Mouse (Mus musculus): Measurements from ENCODE around the gene Ttc9b. TPM values are rescaled to one million over a fixed set of nuclear protein-coding genes. Genes with fewer than 3 reads are reported as not detected.
"Not testable (repeated sequence)": the region's sequence is repeated elsewhere in the genome, so short reads cannot be mapped to it uniquely, and the experiment has no call there.

The Ttc9b gene
- polyA plus RNA-seq, 1 experiment from 2014 or later, result 66.2 TPM

DNA sequence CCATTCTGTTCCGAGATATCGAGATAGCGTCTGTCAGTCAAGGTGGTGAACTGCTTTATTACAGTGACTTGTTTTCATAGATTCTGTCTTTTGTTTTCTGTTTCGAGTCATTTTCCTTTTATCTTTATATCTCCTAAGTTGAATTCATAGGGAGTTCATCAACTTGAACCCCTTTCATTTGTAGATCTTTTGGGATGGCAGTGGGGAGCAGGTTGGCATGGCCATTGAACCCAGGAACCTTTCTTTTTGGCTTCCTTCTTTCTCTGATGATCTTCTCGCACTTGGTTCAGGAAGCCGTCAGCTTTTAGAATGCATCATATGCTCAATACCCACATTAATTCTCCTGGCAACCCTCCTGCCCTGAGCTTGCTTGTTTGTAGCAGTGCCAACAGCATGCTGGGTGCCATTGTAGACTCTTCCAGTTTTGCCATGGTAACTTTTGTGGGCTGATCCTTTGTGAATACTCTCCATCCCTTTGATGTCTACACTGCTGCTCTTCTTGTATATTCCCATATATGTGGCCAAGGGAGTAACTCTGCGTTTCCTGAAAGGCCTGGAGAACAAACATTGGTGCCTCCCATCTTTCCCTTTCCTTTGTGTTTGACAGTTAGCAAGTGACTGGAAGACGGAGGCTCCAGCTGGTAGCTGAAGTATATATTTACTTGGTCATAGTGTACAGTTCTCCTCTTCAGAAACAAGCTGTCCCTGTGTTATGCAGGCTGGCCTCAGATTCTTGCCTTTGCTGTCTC is 39.8 kb upstream of the Ttc9b start:
- ATAC-seq (replicated peaks), result peak; percentile 75
- peak overlapping the region; percentile 86 for H3K27ac ChIP-seq (replicated peaks)
- peaks cover 39% of the 10 kb centered on the region for H3K36me3 ChIP-seq
- no peaks in the 10 kb centered on the region for H3K9me3 ChIP-seq
- no peak overlapping the region for H3K4me3 ChIP-seq
- H3K4me2 ChIP-seq (replicated peaks), result peak overlapping the region; percentile 8; the same call in 1 of the 2 replicates
- 21% methylated on average over 8 of the region's 8 CpGs for WGBS
- peaks cover 29% of the 10 kb centered on the region for H3K4me1 ChIP-seq
- H3K9ac ChIP-seq (replicated peaks), result no peak overlapping the region
- no peaks in the 10 kb centered on the region for H3K27me3 ChIP-seq

DNA sequence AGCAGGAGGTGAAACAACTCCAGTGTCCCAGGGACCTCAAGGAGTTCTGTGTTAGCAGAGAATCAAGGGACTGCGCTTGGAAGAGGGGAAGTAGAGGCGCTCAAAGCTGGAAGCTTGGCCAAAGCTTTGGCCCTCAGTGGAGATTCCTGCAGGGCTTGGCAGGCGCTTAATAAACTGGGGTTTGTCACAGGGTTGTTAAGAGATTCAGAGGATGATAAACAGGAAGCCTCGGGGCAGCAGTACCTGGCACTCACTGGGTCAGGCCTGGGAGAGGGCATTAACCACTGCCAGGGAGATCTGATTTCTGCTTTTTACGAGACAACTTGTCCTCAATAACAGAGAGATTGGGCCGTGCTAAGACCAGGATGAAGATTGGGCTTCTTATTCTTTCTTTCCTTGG is 32.7 kb upstream of the Ttc9b start:
- no peak for ATAC-seq (replicated peaks)
- Histone ChIP-seq H3K27ac (replicated peaks) (no peak overlapping the region), H3K4me3 (no peak overlapping the region), H3K36me3 (peaks cover 68% of the 10 kb centered on the region), H3K4me1 (no peaks in the 10 kb centered on the region), H3K27me3 (no peaks in the 10 kb centered on the region), H3K9ac (replicated peaks) (no peak overlapping the region), H3K9me3 (no peaks in the 10 kb centered on the region), H3K4me2 (replicated peaks) (no peak overlapping the region)
- WGBS, result 76% methylated on average over 6 of the region's 6 CpGs

DNA sequence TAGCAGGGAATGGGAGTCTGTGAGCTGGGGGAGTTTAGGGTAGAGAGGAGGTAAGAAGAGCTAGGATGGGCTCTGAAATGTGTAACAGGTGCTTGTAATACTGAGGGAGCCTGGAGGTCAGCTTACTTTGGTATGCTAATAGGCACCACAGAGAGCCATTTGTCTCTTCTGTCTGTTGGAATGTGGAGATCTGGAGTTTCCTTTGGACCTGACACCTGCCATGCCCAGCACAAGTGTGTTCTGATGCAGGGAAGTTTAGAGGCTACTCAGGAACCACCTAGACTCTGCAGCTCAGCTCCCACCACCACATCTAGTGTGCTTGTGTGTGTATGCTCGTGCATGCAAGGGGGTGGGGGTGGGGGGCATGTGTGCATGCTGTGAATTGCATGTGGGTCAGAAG is 31.5 kb upstream of the Ttc9b start:
- no peak for ATAC-seq (replicated peaks)
- Histone ChIP-seq H3K4me2 (replicated peaks) (no peak overlapping the region), H3K36me3 (peaks cover 67% of the 10 kb centered on the region), H3K27me3 (no peaks in the 10 kb centered on the region), H3K4me1 (no peaks in the 10 kb centered on the region), H3K27ac (replicated peaks) (no peak overlapping the region), H3K9me3 (no peaks in the 10 kb centered on the region), H3K9ac (replicated peaks) (no peak overlapping the region), H3K4me3 (no peak overlapping the region)
- WGBS, result 81% methylated on average over 1 of the region's 1 CpGs

DNA sequence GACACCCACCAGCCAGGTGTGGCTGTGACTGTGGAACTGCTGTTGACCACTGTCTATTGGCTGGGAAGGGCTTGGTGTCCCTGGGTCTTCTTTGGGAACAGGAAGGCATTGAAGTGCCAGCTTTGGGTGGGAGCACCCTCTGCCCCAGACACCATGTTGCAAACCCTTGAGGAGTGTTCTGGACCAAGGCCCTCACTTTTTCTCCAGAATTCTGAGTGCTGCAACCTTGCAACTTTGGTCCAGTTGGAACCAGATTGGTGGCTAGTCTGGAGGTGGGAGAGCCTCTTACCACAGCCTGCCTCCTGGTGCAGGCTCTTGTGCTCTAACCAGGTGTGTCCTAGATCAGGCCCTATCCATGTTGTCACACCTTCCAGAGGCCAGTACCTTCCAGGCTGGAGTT is 28.7 kb upstream of the Ttc9b start:
- H3K4me2 ChIP-seq (replicated peaks), result no peak overlapping the region
- no peak overlapping the region for H3K9ac ChIP-seq (replicated peaks)
- no peak overlapping the region for H3K4me3 ChIP-seq
- no peak overlapping the region for H3K27ac ChIP-seq (replicated peaks)
- no peaks in the 10 kb centered on the region for H3K27me3 ChIP-seq
- H3K9me3 ChIP-seq, result no peaks in the 10 kb centered on the region
- H3K36me3 ChIP-seq, result peaks cover 68% of the 10 kb centered on the region
- no peak for ATAC-seq (replicated peaks)
- H3K4me1 ChIP-seq, result no peaks in the 10 kb centered on the region

DNA sequence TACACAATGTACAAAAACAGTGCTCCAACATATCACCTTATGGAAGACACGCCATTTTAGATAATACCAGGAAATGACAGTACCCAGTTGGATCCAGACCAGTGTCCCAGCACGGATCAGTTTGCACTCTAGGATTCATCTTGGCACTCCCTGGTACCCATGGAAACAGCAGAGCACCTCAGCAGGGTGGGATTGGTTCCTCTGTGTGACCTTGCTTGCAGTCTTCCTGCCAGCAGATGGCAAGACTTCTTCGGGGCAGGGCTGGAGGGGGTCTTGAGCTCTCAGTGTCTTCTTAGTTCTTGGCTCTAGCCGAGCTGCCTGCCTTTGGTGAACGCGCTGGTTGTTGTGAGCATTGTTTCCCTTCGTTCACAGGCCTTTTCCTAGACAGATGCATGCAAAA is 26.0 kb upstream of the Ttc9b start:
- Histone ChIP-seq H3K9ac (replicated peaks) (no peak overlapping the region), H3K9me3 (no peaks in the 10 kb centered on the region), H3K27ac (replicated peaks) (no peak overlapping the region), H3K36me3 (peaks cover 68% of the 10 kb centered on the region), H3K27me3 (no peaks in the 10 kb centered on the region), H3K4me2 (replicated peaks) (no peak overlapping the region), H3K4me3 (no peak overlapping the region), H3K4me1 (0 out of 2 replicates have a peak, but pooled peaks cover 7% of the 10 kb centered on the region)
- ATAC-seq (replicated peaks), result no peak
- 81% methylated on average over 7 of the region's 7 CpGs for WGBS

DNA sequence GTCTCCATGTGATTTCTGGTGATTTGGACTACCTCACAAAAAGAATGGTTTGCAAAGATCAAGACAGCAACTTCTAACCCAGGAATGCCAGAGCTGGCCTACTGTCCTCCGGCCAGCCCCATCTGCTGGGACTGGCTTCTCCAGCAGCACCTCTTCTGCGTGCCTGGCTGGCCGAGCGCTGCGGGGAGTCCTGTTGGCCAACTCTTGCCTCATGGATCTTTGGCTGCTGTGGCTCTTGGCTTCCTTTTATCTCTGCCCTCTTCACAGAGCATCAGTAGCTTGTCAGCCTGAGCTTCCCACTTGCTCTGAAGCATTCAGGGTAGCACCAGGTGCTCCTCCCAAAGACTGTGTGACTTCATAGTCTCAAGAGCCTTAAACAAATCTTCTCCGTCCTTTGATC is 25.5 kb upstream of the Ttc9b start:
- H3K27ac ChIP-seq (replicated peaks), result no peak overlapping the region
- H3K4me2 ChIP-seq (replicated peaks), result no peak overlapping the region
- peaks cover 73% of the 10 kb centered on the region for H3K36me3 ChIP-seq
- no peak for ATAC-seq (replicated peaks)
- H3K4me3 ChIP-seq, result no peak overlapping the region
- WGBS, result 97% methylated on average over 6 of the region's 6 CpGs
- no peak overlapping the region for H3K9ac ChIP-seq (replicated peaks)
- H3K4me1 ChIP-seq, result 0 out of 2 replicates have a peak, but pooled peaks cover 7% of the 10 kb centered on the region
- H3K9me3 ChIP-seq, result no peaks in the 10 kb centered on the region
- no peaks in the 10 kb centered on the region for H3K27me3 ChIP-seq

DNA sequence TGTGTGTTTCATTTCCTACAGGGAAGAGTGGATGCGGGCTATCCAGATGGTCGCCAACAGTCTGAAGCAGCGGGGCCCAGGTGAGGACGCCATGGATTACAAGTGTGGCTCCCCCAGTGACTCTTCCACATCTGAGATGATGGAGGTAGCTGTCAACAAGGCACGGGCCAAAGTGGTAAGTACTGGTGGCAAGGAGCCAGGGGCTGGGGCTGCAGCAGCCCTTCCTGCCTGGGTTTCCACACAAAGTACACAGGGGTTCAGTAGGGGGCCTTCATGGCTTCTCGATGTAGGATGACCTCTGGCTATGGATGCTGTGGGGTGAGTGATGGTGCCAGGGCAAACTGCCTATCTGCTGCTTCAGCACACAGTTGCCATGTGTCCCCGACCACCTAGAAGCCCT is 24.9 kb upstream of the Ttc9b start:
- not testable (repeated sequence) for ATAC-seq (replicated peaks); H3K4me2 ChIP-seq (replicated peaks); H3K9ac ChIP-seq (replicated peaks); H3K4me3 ChIP-seq; H3K9me3 ChIP-seq; H3K27ac ChIP-seq (replicated peaks); H3K4me1 ChIP-seq; H3K27me3 ChIP-seq
- 96% methylated on average over 7 of the region's 7 CpGs for WGBS
- H3K36me3 ChIP-seq, result peaks cover 75% of the 10 kb centered on the region

DNA sequence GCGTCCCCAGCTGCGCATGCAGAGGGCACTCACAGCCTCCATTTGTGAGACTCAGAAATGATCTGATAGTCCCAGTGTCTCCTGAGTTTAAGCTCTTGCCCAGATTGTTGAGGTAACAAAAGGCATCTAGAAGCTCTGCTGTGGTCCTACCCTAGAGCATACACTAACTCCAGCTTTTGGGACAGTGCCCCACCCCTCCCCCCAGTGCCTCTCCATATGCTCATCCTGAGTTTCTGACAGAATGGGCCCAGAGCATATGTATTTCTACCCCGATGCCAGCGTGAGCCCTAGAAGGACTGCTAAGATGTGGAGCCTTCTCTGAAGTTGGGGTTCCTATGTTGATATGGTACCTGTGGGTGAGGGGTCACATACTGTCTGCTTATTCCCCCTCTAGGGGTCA is 22.3 kb upstream of the Ttc9b start:
- Histone ChIP-seq H3K36me3 (peaks cover 75% of the 10 kb centered on the region), H3K9me3 (no peaks in the 10 kb centered on the region), H3K27me3 (no peaks in the 10 kb centered on the region), H3K9ac (replicated peaks) (no peak overlapping the region), H3K4me3 (no peak overlapping the region), H3K4me1 (0 out of 2 replicates have a peak, but pooled peaks cover 7% of the 10 kb centered on the region), H3K4me2 (replicated peaks) (no peak overlapping the region), H3K27ac (replicated peaks) (no peak overlapping the region; the same call in 1 of the 2 replicates)
- no peak for ATAC-seq (replicated peaks)
- 97% methylated on average over 4 of the region's 4 CpGs for WGBS

DNA sequence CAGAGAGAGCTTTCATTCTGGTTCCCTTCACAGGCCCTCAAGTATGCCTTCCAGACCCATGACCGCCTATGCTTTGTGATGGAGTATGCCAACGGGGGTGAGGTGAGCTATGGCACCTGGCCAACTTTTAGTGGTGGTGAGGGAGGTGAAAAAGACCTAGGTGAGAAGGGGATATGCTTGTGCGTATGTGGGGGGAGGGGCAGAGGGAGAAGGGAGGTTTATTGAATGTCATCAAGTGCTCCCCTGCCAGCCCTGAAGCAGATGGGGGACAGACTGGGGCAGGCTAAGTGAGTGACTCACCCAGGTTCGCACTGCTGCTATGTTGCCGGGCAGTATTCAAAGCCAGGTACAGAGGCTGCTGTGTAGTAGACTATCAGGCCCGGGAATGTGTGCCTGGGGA is 20.5 kb upstream of the Ttc9b start:
- WGBS, result 78% methylated on average over 6 of the region's 6 CpGs
- H3K4me3 ChIP-seq, result no peak overlapping the region
- H3K27ac ChIP-seq (replicated peaks), result no peak overlapping the region
- no peak for ATAC-seq (replicated peaks)
- H3K4me2 ChIP-seq (replicated peaks), result no peak overlapping the region
- no peaks in the 10 kb centered on the region for H3K9me3 ChIP-seq
- H3K4me1 ChIP-seq, result 0 out of 2 replicates have a peak, but pooled peaks cover 7% of the 10 kb centered on the region
- no peak overlapping the region for H3K9ac ChIP-seq (replicated peaks)
- H3K36me3 ChIP-seq, result peaks cover 74% of the 10 kb centered on the region
- no peaks in the 10 kb centered on the region for H3K27me3 ChIP-seq

DNA sequence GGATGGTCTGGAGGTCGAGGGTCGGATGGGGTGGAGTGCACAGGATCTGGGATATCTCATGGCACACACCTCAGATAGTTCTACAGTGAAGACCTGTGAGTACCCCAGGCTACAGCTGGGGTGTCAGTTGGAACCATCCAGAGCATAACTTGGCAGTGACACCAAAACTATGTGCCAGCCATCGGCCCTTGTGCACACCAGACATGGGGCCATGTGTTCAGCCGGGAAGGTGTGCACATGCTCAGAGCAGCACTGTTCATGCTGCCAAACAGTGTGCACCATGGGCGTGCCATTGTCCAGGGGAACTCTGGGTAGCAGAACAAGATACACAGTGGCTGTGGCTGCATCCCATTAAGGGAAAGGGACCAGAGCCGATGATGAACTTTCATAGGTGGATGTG is 19.0 kb upstream of the Ttc9b start:
- Histone ChIP-seq H3K4me2 (replicated peaks) (no peak overlapping the region), H3K4me1 (0 out of 2 replicates have a peak, but pooled peaks cover 7% of the 10 kb centered on the region), H3K27ac (replicated peaks) (no peak overlapping the region), H3K4me3 (no peak overlapping the region), H3K9me3 (no peaks in the 10 kb centered on the region), H3K9ac (replicated peaks) (no peak overlapping the region), H3K36me3 (peaks cover 60% of the 10 kb centered on the region), H3K27me3 (no peaks in the 10 kb centered on the region)
- WGBS, result 89% methylated on average over 6 of the region's 6 CpGs
- ATAC-seq (replicated peaks), result no peak

DNA sequence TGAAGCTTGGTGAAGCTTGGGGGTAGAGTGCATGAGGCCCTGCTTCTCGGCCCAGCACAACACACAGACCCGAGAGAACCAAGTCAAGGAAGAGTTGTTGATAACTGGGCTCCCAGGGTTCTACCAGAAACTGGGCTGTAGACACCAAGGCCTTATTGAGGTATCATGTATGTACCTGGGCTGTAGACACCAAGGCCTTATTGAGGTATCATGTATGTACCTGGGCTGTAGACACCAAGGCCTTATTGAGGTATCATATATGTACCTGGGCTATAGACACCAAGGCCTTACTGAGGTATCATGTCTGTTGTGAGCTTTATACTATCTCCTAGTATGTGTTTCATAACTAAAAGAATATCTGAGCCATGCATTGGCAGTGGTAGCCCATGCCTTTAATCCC is 18.6 kb upstream of the Ttc9b start:
- H3K9ac ChIP-seq (replicated peaks); H3K27me3 ChIP-seq; H3K9me3 ChIP-seq; H3K4me1 ChIP-seq; H3K4me2 ChIP-seq (replicated peaks); H3K27ac ChIP-seq (replicated peaks); ATAC-seq (replicated peaks); H3K4me3 ChIP-seq: not testable (repeated sequence)
- 95% methylated on average over 2 of the region's 2 CpGs for WGBS
- peaks cover 57% of the 10 kb centered on the region for H3K36me3 ChIP-seq

DNA sequence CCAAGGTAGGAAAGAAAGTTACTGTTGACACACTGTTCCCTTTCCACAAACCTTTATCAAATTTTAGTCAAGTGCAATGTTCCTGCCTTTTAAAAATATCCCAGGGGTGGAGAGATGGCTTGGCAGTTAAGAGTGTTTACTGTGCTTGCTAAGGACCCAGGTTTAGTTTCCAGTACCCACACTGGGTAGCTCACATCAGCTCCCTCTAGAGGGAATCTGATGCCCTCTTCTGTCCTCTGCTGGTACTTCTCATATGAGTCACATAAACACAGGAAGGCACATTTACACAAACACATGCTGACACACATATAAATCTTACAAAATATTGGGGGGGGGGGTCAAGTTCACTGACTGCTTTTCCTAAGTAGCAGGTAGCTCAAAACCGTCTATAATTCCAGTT is 9.2 kb upstream of the Ttc9b start:
- H3K4me1 ChIP-seq, result no peaks in the 10 kb centered on the region
- H3K9ac ChIP-seq (replicated peaks), result no peak overlapping the region
- H3K36me3 ChIP-seq, result no peaks in the 10 kb centered on the region
- no peaks in the 10 kb centered on the region for H3K9me3 ChIP-seq
- no peaks in the 10 kb centered on the region for H3K27me3 ChIP-seq
- H3K27ac ChIP-seq (replicated peaks), result no peak overlapping the region
- ATAC-seq (replicated peaks), result no peak
- H3K4me2 ChIP-seq (replicated peaks), result no peak overlapping the region
- no peak overlapping the region for H3K4me3 ChIP-seq
- 63% methylated on average over 1 of the region's 1 CpGs for WGBS

DNA sequence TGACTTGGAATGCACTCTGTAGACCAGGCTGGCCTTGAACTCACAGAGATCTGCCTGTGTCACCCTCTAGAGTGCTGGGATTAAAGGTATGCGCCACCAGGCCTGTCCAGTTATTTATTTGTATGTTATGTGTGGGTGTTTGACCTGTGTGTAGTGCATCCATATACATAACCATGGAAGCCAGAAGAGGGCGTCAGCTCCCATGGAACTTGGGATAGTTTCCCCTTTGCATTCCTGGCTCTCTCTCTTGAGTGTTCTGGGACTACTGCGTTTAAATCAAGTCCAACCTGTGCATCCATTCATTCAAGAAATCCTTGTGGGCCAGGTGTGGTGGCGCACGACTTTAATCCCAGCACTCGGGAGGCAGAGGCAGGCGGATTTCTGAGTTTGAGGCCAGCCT is 7.2 kb upstream of the Ttc9b start:
- Histone ChIP-seq H3K36me3 (no peaks in the 10 kb centered on the region), H3K27ac (replicated peaks) (no peak overlapping the region), H3K27me3 (no peaks in the 10 kb centered on the region), H3K9me3 (no peaks in the 10 kb centered on the region), H3K4me3 (no peak overlapping the region), H3K4me1 (no peaks in the 10 kb centered on the region), H3K4me2 (replicated peaks) (no peak overlapping the region), H3K9ac (replicated peaks) (no peak overlapping the region)
- WGBS, result 81% methylated on average over 7 of the region's 7 CpGs
- ATAC-seq (replicated peaks), result no peak
